Mouse (Mus musculus): ENCODE measurements at regions not wholly inside any gene's neighbourhood (a gene's known extent, or its start where the extent isn't known, plus 50 kb on each side); places are given as distances from the start of the nearest gene placed in this dataset.

- no peak for DNase-seq
Measured at GRCm38 (mm10) chr17:79498321-79498720, 113.3 kb upstream of the Rmdn2 start.

- no peak for DNase-seq
Measured at GRCm38 (mm10) chr17:79501031-79501474, 110.6 kb upstream of the Rmdn2 start.

- no peak for DNase-seq
Measured at GRCm38 (mm10) chr17:79501926-79502325, 109.7 kb upstream of the Rmdn2 start.

GRCm38 (mm10) chr17:79503037-79503436 lies 108.6 kb upstream of the Rmdn2 start:
- DNase-seq, result no peak

GRCm38 (mm10) chr17:79504209-79504608 lies 107.5 kb upstream of the Rmdn2 start:
- DNase-seq, result no peak

GRCm38 (mm10) chr17:79505565-79505964 lies 106.1 kb upstream of the Rmdn2 start:
- no peak for DNase-seq

- peak; percentile 22 to 34 for DNase-seq
Measured at GRCm38 (mm10) chr17:79509281-79509680, 102.4 kb upstream of the Rmdn2 start.

GRCm38 (mm10) chr17:79509957-79510710 lies 101.5 kb upstream of the Rmdn2 start:
- no peak for DNase-seq

- DNase-seq, result no peak
Measured at GRCm38 (mm10) chr17:79511218-79511617, 100.4 kb upstream of the Rmdn2 start.

- DNase-seq, result no peak
Measured at GRCm38 (mm10) chr17:79514076-79514475, 97.6 kb upstream of the Rmdn2 start.

- peak; percentile 27 to 34 for DNase-seq
Measured at GRCm38 (mm10) chr17:79518185-79518584, 93.5 kb upstream of the Rmdn2 start.

- DNase-seq, result no peak
Measured at GRCm38 (mm10) chr17:79518696-79519095, 93.0 kb upstream of the Rmdn2 start.

- DNase-seq, result no peak
Measured at GRCm38 (mm10) chr17:79519356-79519755, 92.3 kb upstream of the Rmdn2 start.

- DNase-seq, result no peak
Measured at GRCm38 (mm10) chr17:79520283-79520682, 91.4 kb upstream of the Rmdn2 start.

- no peak for DNase-seq
Measured at GRCm38 (mm10) chr17:79521691-79522090, 90.0 kb upstream of the Rmdn2 start.

- DNase-seq, result no peak
Measured at GRCm38 (mm10) chr17:79523230-79523629, 88.4 kb upstream of the Rmdn2 start.

- DNase-seq, result no peak
Measured at GRCm38 (mm10) chr17:79527391-79527790, 84.3 kb upstream of the Rmdn2 start.

- no peak for DNase-seq
Measured at GRCm38 (mm10) chr17:79536549-79536948, 75.1 kb upstream of the Rmdn2 start.

GRCm38 (mm10) chr17:79538789-79539188 lies 72.9 kb upstream of the Rmdn2 start:
- no peak for DNase-seq

GRCm38 (mm10) chr17:79540038-79540437 lies 71.6 kb upstream of the Rmdn2 start:
- DNase-seq, result no peak

- DNase-seq, result no peak
Measured at GRCm38 (mm10) chr17:79540511-79540910, 71.2 kb upstream of the Rmdn2 start.

- DNase-seq, result peak; percentile 82 to 91
Measured at GRCm38 (mm10) chr17:79543907-79544522, 67.6 kb upstream of the Rmdn2 start.

GRCm38 (mm10) chr17:79545878-79546277 lies 65.8 kb upstream of the Rmdn2 start:
- no peak for DNase-seq

- no peak for DNase-seq
Measured at GRCm38 (mm10) chr17:79547075-79547474, 64.6 kb upstream of the Rmdn2 start.
